Mouse (Mus musculus): ENCODE results near the gene Olfr1218. TPM values are rescaled to one million over a fixed set of nuclear protein-coding genes. Genes with fewer than 3 reads are reported as not detected.
"Not testable (repeated sequence)": the region's sequence is repeated elsewhere in the genome, so short reads cannot be mapped to it uniquely, and the experiment has no call there.

Gene Olfr1218
- not detected in 2 replicates for total RNA-seq (2014; rRNA removed)
- not detected in 2 replicates for polyA plus RNA-seq (2015; fragmentation: Nextera tagmentation; extraction: Ambion mirVana)

GRCm38 (mm10) chr2:89061087-89061486 is at the start of gene Olfr1218:
Gene Olfr1218, minus strand, starts transcription at chr2:89061187.
- TF ChIP-seq CTCF (IDR thresholded peaks at IDR 0.05; ENCODE audit: low read depth), result no peak
- no peaks in the 10 kb centered on the region for H3K9me3 ChIP-seq (ENCODE audit: low read length)

GRCm38 (mm10) chr2:89106735-89107134 is 45.7 kb upstream of the Olfr1218 start, which contains the start of gene Olfr1220:
Gene Olfr1220, minus strand, starts transcription at chr2:89106835.
- DNase-seq (ENCODE audit: low spot score), result no peak
- Histone ChIP-seq H3K9me3 (ENCODE audit: low read length) (no peaks in the 10 kb centered on the region), H3K4me1 (ENCODE audit: insufficient read depth, low read length) (no peaks in the 10 kb centered on the region), H3K27me3 (ENCODE audit: insufficient read depth, low read length) (no peaks in the 10 kb centered on the region), H3K27ac (no peak within 1 kb of the TSS), H3K9ac (replicated peaks; ENCODE audit: low read length) (no peak within 1 kb of the TSS), H3K4me3 (ENCODE audit: low read length) (no peak within 1 kb of the TSS), H3K4me2 (ENCODE audit: low read depth, low read length) (no peak within 1 kb of the TSS), H3K36me3 (ENCODE audit: insufficient read depth, low read length) (no peaks in the 10 kb centered on the region)
- no peak for TF ChIP-seq CTCF (IDR thresholded peaks at IDR 0.05; ENCODE audit: low read depth)
- ATAC-seq, result no peak
- WGBS, result 79% methylated on average over 3 of the region's 3 CpGs

More at GRCm38 (mm10) chr2:89061087-89061486, at the start of gene Olfr1218:
- DNase-seq (ENCODE audit: low spot score) (no peak), ATAC-seq (no peak)
- H3K27me3 ChIP-seq (ENCODE audit: insufficient read depth, low read length), result no peaks in the 10 kb centered on the region
- no peak within 1 kb of the TSS for H3K9ac ChIP-seq (replicated peaks; ENCODE audit: low read length)
- H3K27ac ChIP-seq, result no peak within 1 kb of the TSS
- no peaks in the 10 kb centered on the region for H3K4me1 ChIP-seq (ENCODE audit: insufficient read depth, low read length)
- no peak within 1 kb of the TSS for H3K4me2 ChIP-seq (ENCODE audit: low read depth, low read length)
- no peaks in the 10 kb centered on the region for H3K36me3 ChIP-seq (ENCODE audit: insufficient read depth, low read length)
- no peak within 1 kb of the TSS for H3K4me3 ChIP-seq (ENCODE audit: low read length)

DNA sequence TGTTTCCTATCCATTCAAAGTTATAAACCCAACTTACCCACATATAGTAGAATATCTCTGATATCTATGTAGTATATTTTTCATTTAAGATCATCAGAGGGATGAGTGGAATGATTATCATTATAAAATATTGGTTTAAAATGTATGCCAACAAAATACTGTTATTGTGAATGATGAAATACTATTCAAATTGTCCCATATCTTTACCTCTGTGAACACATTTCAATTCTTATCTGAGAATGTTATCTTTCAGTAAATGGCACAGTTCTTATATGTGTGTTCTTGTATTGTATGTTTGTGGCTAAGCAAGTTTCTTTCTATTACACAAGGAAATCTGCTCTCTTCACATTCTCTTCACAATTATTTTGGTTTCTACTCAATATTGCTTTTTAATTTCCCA is 44.7 kb upstream of the Olfr1218 start:
- no peak overlapping the region for H3K4me2 ChIP-seq (ENCODE audit: low read depth, low read length)
- H3K9me3 ChIP-seq (ENCODE audit: low read length), result no peaks in the 10 kb centered on the region
- no peaks in the 10 kb centered on the region for H3K36me3 ChIP-seq (ENCODE audit: insufficient read depth, low read length)
- TF ChIP-seq CTCF (IDR thresholded peaks at IDR 0.05; ENCODE audit: low read depth), result no peak
- DNase-seq (ENCODE audit: low spot score) (no peak), ATAC-seq (no peak)
- no peaks in the 10 kb centered on the region for H3K4me1 ChIP-seq (ENCODE audit: insufficient read depth, low read length)
- no peak overlapping the region for H3K4me3 ChIP-seq (ENCODE audit: low read length)
- H3K27ac ChIP-seq, result no peak overlapping the region
- no peaks in the 10 kb centered on the region for H3K27me3 ChIP-seq (ENCODE audit: insufficient read depth, low read length)
- H3K9ac ChIP-seq (replicated peaks; ENCODE audit: low read length), result no peak overlapping the region

- H3K9ac ChIP-seq (replicated peaks; ENCODE audit: low read length), result no peak overlapping the region
- no peak for DNase-seq (ENCODE audit: low spot score)
- no peak overlapping the region for H3K27ac ChIP-seq
- H3K9me3 ChIP-seq (ENCODE audit: low read length), result no peaks in the 10 kb centered on the region
- H3K36me3 ChIP-seq (ENCODE audit: insufficient read depth, low read length), result no peaks in the 10 kb centered on the region
- ATAC-seq, result no peak
- H3K4me2 ChIP-seq (ENCODE audit: low read depth, low read length), result no peak overlapping the region
- H3K27me3 ChIP-seq (ENCODE audit: insufficient read depth, low read length), result no peaks in the 10 kb centered on the region
- H3K4me3 ChIP-seq (ENCODE audit: low read length), result no peak overlapping the region
- WGBS, result 97% methylated on average over 1 of the region's 1 CpGs
- H3K4me1 ChIP-seq (ENCODE audit: insufficient read depth, low read length), result no peaks in the 10 kb centered on the region
- TF ChIP-seq CTCF (IDR thresholded peaks at IDR 0.05; ENCODE audit: low read depth), result no peak
Observed at GRCm38 (mm10) chr2:89093848-89094247, 32.9 kb upstream of the Olfr1218 start.

DNA sequence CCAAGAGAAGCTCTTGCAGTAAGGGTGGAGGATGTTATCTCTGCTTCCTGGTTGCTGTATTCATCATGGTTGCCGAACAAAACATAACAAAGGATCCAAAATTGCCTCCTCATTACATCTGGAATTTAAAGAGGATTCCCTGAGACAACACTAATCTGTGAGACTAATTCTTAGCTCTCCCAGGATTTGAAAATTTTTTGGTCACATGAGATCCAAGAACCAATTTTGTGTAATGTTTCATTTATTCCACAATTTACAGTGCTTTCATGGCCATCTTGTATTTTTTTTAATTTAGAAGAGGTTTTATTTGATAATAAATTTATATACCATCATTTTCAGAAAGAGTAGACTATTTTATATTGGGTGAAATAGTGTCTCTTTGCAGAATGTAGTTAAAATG is 22.4 kb upstream of the Olfr1218 start, which contains the start of gene Olfr1219:
Olfr1219 (minus strand) TSS at position 101 of the 400 bp plus-strand sequence.
- no peak for TF ChIP-seq CTCF (IDR thresholded peaks at IDR 0.05; ENCODE audit: low read depth)
- no peak within 1 kb of the TSS for H3K4me2 ChIP-seq (ENCODE audit: low read depth, low read length)
- H3K27ac ChIP-seq, result no peak within 1 kb of the TSS
- no peaks in the 10 kb centered on the region for H3K9me3 ChIP-seq (ENCODE audit: low read length)
- WGBS, result 64% methylated on average over 1 of the region's 1 CpGs
- no peak within 1 kb of the TSS for H3K4me3 ChIP-seq (ENCODE audit: low read length)
- H3K36me3 ChIP-seq (ENCODE audit: insufficient read depth, low read length), result no peaks in the 10 kb centered on the region
- H3K4me1 ChIP-seq (ENCODE audit: insufficient read depth, low read length), result no peaks in the 10 kb centered on the region
- H3K27me3 ChIP-seq (ENCODE audit: insufficient read depth, low read length), result no peaks in the 10 kb centered on the region
- DNase-seq (ENCODE audit: low spot score) (no peak), ATAC-seq (no peak)
- H3K9ac ChIP-seq (replicated peaks; ENCODE audit: low read length), result no peak within 1 kb of the TSS

GRCm38 (mm10) chr2:89081487-89081886 is 20.5 kb upstream of the Olfr1218 start:
- no peak overlapping the region for H3K4me2 ChIP-seq (ENCODE audit: low read depth, low read length)
- no peaks in the 10 kb centered on the region for H3K27me3 ChIP-seq (ENCODE audit: insufficient read depth, low read length)
- no peaks in the 10 kb centered on the region for H3K9me3 ChIP-seq (ENCODE audit: low read length)
- H3K36me3 ChIP-seq (ENCODE audit: insufficient read depth, low read length), result no peaks in the 10 kb centered on the region
- H3K27ac ChIP-seq, result no peak overlapping the region
- no peaks in the 10 kb centered on the region for H3K4me1 ChIP-seq (ENCODE audit: insufficient read depth, low read length)
- DNase-seq (ENCODE audit: low spot score), result no peak
- H3K4me3 ChIP-seq (ENCODE audit: low read length), result no peak overlapping the region
- no peak for TF ChIP-seq CTCF (IDR thresholded peaks at IDR 0.05; ENCODE audit: low read depth)
- ATAC-seq, result no peak
- H3K9ac ChIP-seq (replicated peaks; ENCODE audit: low read length), result no peak overlapping the region

GRCm38 (mm10) chr2:89031965-89032364 is 29.0 kb downstream of the Olfr1218 start, which contains the start of gene Olfr1217:
Gene Olfr1217, minus strand, starts transcription at chr2:89032065.
- no peaks in the 10 kb centered on the region for H3K4me1 ChIP-seq (ENCODE audit: insufficient read depth, low read length)
- no peaks in the 10 kb centered on the region for H3K36me3 ChIP-seq (ENCODE audit: insufficient read depth, low read length)
- no peak within 1 kb of the TSS for H3K4me3 ChIP-seq (ENCODE audit: low read length)
- WGBS, result 73% methylated on average over 2 of the region's 2 CpGs
- no peak for ATAC-seq
- H3K27ac ChIP-seq, result no peak within 1 kb of the TSS
- no peak for TF ChIP-seq CTCF (IDR thresholded peaks at IDR 0.05; ENCODE audit: low read depth)
- no peaks in the 10 kb centered on the region for H3K27me3 ChIP-seq (ENCODE audit: insufficient read depth, low read length)
- no peak within 1 kb of the TSS for H3K9ac ChIP-seq (replicated peaks; ENCODE audit: low read length)
- DNase-seq (ENCODE audit: low spot score), result no peak
- no peak within 1 kb of the TSS for H3K4me2 ChIP-seq (ENCODE audit: low read depth, low read length)
- no peaks in the 10 kb centered on the region for H3K9me3 ChIP-seq (ENCODE audit: low read length)

DNA sequence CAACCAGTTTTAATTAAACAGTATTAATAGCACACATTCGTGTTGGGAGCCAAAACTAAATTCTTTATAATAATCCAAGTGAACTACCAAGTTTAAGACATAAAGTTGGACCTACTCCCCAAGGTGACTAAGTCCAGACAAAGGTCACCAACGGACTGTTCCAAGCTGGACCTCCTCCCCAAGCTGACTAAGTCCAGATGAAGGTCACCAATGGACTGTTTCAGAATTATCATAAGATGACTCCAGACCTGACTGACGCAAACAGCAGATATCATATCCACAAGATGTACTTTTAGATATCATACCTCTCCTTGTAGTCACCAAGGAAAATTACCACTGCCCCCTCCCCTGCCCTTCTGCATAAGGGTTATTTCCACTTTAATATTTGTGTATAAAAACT is 39.6 kb downstream of the Olfr1218 start:
- not testable (repeated sequence) for H3K27ac ChIP-seq; H3K9me3 ChIP-seq (ENCODE audit: low read length); H3K4me1 ChIP-seq (ENCODE audit: insufficient read depth, low read length); H3K36me3 ChIP-seq (ENCODE audit: insufficient read depth, low read length); H3K4me2 ChIP-seq (ENCODE audit: low read depth, low read length); H3K4me3 ChIP-seq (ENCODE audit: low read length); DNase-seq (ENCODE audit: low spot score); H3K27me3 ChIP-seq (ENCODE audit: insufficient read depth, low read length); H3K9ac ChIP-seq (replicated peaks; ENCODE audit: low read length); ATAC-seq
- WGBS, result 77% methylated on average over 3 of the region's 3 CpGs

Measured in hindbrain, postnatal 0 days (tissue).